Mouse (Mus musculus): ENCODE results near the gene Ngf. TPM values are rescaled to one million over a fixed set of nuclear protein-coding genes. Genes with fewer than 3 reads are reported as not detected.

Gene Ngf
- polyA plus RNA-seq, 1 experiment from 2014 or later = 1.2 TPM

- Histone ChIP-seq H3K36me3 (ENCODE audit: control insufficient read depth, insufficient read depth, low read length) (no peaks in the 10 kb centered on the region), H3K9ac (ENCODE audit: low read depth, low read length) (no peak overlapping the region), H3K27me3 (ENCODE audit: control insufficient read depth, insufficient read depth, low read length) (no peaks in the 10 kb centered on the region), H3K9me3 (ENCODE audit: control insufficient read depth, low read length) (no peaks in the 10 kb centered on the region), H3K4me1 (replicated peaks; ENCODE audit: control insufficient read depth, insufficient read depth, low read length) (no peaks in the 10 kb centered on the region), H3K27ac (ENCODE audit: low read depth, low read length) (no peak overlapping the region), H3K4me2 (replicated peaks; ENCODE audit: low read depth, low read length) (no peak overlapping the region), H3K4me3 (ENCODE audit: low read depth, low read length) (no peak overlapping the region)
- WGBS = 91% methylated on average over 2 of the region's 2 CpGs
- ATAC-seq (ENCODE audit: low FRiP score) = no peak
- DNase-seq (ENCODE audit: low spot score) = no peak
These were observed 30.3 kb downstream of the Ngf start for GRCm38 (mm10) chr3:102500031-102500430.

- Histone ChIP-seq H3K9me3 (ENCODE audit: control insufficient read depth, low read length) (no peaks in the 10 kb centered on the region), H3K4me1 (replicated peaks; ENCODE audit: control insufficient read depth, insufficient read depth, low read length) (no peaks in the 10 kb centered on the region), H3K9ac (ENCODE audit: low read depth, low read length) (no peak overlapping the region), H3K36me3 (ENCODE audit: control insufficient read depth, insufficient read depth, low read length) (no peaks in the 10 kb centered on the region), H3K27ac (ENCODE audit: low read depth, low read length) (no peak overlapping the region), H3K27me3 (ENCODE audit: control insufficient read depth, insufficient read depth, low read length) (no peaks in the 10 kb centered on the region), H3K4me3 (ENCODE audit: low read depth, low read length) (no peak overlapping the region), H3K4me2 (replicated peaks; ENCODE audit: low read depth, low read length) (no peak overlapping the region)
- DNase-seq (ENCODE audit: low spot score) (no peak), ATAC-seq (ENCODE audit: low FRiP score) (no peak)
- 85% methylated on average over 4 of the region's 4 CpGs for WGBS
These were observed 31.5 kb downstream of the Ngf start for GRCm38 (mm10) chr3:102501186-102501585.

- Histone ChIP-seq H3K9me3 (ENCODE audit: control insufficient read depth, low read length) (no peaks in the 10 kb centered on the region), H3K4me3 (ENCODE audit: low read depth, low read length) (no peak overlapping the region), H3K27me3 (ENCODE audit: control insufficient read depth, insufficient read depth, low read length) (no peaks in the 10 kb centered on the region), H3K9ac (ENCODE audit: low read depth, low read length) (no peak overlapping the region), H3K36me3 (ENCODE audit: control insufficient read depth, insufficient read depth, low read length) (no peaks in the 10 kb centered on the region), H3K27ac (ENCODE audit: low read depth, low read length) (no peak overlapping the region), H3K4me2 (replicated peaks; ENCODE audit: low read depth, low read length) (no peak overlapping the region), H3K4me1 (replicated peaks; ENCODE audit: control insufficient read depth, insufficient read depth, low read length) (no peaks in the 10 kb centered on the region)
- DNase-seq (ENCODE audit: low spot score) = no peak
- WGBS = 89% methylated on average over 4 of the region's 4 CpGs
- no peak for ATAC-seq (ENCODE audit: low FRiP score)
These were observed 35.4 kb downstream of the Ngf start for GRCm38 (mm10) chr3:102505129-102505528.

DNA sequence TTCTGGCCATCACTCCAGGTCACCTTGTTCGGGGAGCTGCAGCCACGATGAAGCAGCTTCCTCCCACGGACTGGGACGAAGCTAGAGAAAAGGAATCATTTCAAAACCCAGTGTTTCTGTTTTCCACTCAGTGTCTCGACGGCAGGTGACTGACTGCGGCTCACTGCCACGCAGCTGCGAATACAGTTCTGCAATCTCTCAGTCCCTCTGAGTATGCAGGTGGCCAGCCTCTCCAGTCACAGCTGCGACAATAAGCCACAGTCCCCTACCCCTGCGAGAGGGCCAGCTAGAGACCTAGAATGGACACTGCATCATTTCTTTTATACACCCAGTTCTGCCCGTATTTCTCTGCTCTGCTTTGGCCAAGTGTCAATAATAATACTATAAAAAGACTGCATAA is 36.3 kb downstream of the Ngf start:
- 79% methylated on average over 12 of the region's 12 CpGs for WGBS

GRCm38 (mm10) chr3:102507666-102508260 is 38.0 kb downstream of the Ngf start:
- ATAC-seq (ENCODE audit: low FRiP score) (no peak), DNase-seq (ENCODE audit: low spot score) (no peak)
- no peaks in the 10 kb centered on the region for H3K36me3 ChIP-seq (ENCODE audit: control insufficient read depth, insufficient read depth, low read length)
- WGBS = 72% methylated on average over 8 of the region's 8 CpGs
- no peaks in the 10 kb centered on the region for H3K27me3 ChIP-seq (ENCODE audit: control insufficient read depth, insufficient read depth, low read length)
- no peak overlapping the region for H3K9ac ChIP-seq (ENCODE audit: low read depth, low read length)
- H3K9me3 ChIP-seq (ENCODE audit: control insufficient read depth, low read length) = no peaks in the 10 kb centered on the region
- H3K4me1 ChIP-seq (replicated peaks; ENCODE audit: control insufficient read depth, insufficient read depth, low read length) = no peaks in the 10 kb centered on the region
- H3K4me3 ChIP-seq (ENCODE audit: low read depth, low read length) = no peak overlapping the region
- H3K4me2 ChIP-seq (replicated peaks; ENCODE audit: low read depth, low read length) = no peak overlapping the region
- H3K27ac ChIP-seq (ENCODE audit: low read depth, low read length) = no peak overlapping the region

More for the DNA sequence above, 36.3 kb downstream of the Ngf start:
- no peak for DNase-seq (ENCODE audit: low spot score)
- no peaks in the 10 kb centered on the region for H3K9me3 ChIP-seq (ENCODE audit: control insufficient read depth, low read length)
- no peaks in the 10 kb centered on the region for H3K27me3 ChIP-seq (ENCODE audit: control insufficient read depth, insufficient read depth, low read length)
- no peak for ATAC-seq (ENCODE audit: low FRiP score)
- no peak overlapping the region for H3K4me2 ChIP-seq (replicated peaks; ENCODE audit: low read depth, low read length)
- no peaks in the 10 kb centered on the region for H3K36me3 ChIP-seq (ENCODE audit: control insufficient read depth, insufficient read depth, low read length)
- H3K4me1 ChIP-seq (replicated peaks; ENCODE audit: control insufficient read depth, insufficient read depth, low read length) = no peaks in the 10 kb centered on the region
- no peak overlapping the region for H3K27ac ChIP-seq (ENCODE audit: low read depth, low read length)
- no peak overlapping the region for H3K4me3 ChIP-seq (ENCODE audit: low read depth, low read length)
- H3K9ac ChIP-seq (ENCODE audit: low read depth, low read length) = no peak overlapping the region

- Histone ChIP-seq H3K36me3 (ENCODE audit: control insufficient read depth, insufficient read depth, low read length) (no peaks in the 10 kb centered on the region), H3K4me1 (replicated peaks; ENCODE audit: control insufficient read depth, insufficient read depth, low read length) (no peaks in the 10 kb centered on the region), H3K27ac (ENCODE audit: low read depth, low read length) (no peak overlapping the region), H3K9ac (ENCODE audit: low read depth, low read length) (no peak overlapping the region), H3K4me3 (ENCODE audit: low read depth, low read length) (no peak overlapping the region), H3K9me3 (ENCODE audit: control insufficient read depth, low read length) (no peaks in the 10 kb centered on the region), H3K27me3 (ENCODE audit: control insufficient read depth, insufficient read depth, low read length) (no peaks in the 10 kb centered on the region), H3K4me2 (replicated peaks; ENCODE audit: low read depth, low read length) (no peak overlapping the region)
- WGBS = 52% methylated on average over 9 of the region's 9 CpGs
- ATAC-seq (ENCODE audit: low FRiP score) (no peak), DNase-seq (ENCODE audit: low spot score) (no peak)
These were observed 38.7 kb downstream of the Ngf start for GRCm38 (mm10) chr3:102508455-102508854.

DNA sequence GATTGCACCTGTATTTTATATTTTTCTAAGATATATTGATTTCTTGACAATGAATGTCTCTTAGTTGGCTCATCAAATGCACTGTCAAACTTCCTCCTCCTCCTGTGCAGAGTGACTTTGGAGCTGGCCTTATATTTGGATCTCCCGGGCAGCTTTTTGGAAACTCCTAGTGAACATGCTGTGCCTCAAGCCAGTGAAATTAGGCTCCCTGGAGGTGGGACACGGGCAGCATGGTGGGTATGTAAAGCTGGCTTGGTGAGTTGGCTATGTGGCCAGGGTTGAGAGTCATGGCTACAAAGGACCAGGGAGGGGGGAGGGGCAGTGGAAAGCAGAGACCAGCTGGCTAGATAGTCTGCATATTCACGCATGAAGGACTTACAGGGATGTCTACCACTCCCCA is 39.9 kb downstream of the Ngf start:
- Histone ChIP-seq H3K9me3 (ENCODE audit: control insufficient read depth, low read length) (no peaks in the 10 kb centered on the region), H3K4me2 (replicated peaks; ENCODE audit: low read depth, low read length) (no peak overlapping the region), H3K36me3 (ENCODE audit: control insufficient read depth, insufficient read depth, low read length) (no peaks in the 10 kb centered on the region), H3K4me1 (replicated peaks; ENCODE audit: control insufficient read depth, insufficient read depth, low read length) (no peaks in the 10 kb centered on the region), H3K27ac (ENCODE audit: low read depth, low read length) (no peak overlapping the region), H3K4me3 (ENCODE audit: low read depth, low read length) (no peak overlapping the region), H3K9ac (ENCODE audit: low read depth, low read length) (no peak overlapping the region), H3K27me3 (ENCODE audit: control insufficient read depth, insufficient read depth, low read length) (no peaks in the 10 kb centered on the region)
- WGBS = 67% methylated on average over 3 of the region's 3 CpGs
- ATAC-seq (ENCODE audit: low FRiP score) (no peak), DNase-seq (ENCODE audit: low spot score) (no peak)

DNA sequence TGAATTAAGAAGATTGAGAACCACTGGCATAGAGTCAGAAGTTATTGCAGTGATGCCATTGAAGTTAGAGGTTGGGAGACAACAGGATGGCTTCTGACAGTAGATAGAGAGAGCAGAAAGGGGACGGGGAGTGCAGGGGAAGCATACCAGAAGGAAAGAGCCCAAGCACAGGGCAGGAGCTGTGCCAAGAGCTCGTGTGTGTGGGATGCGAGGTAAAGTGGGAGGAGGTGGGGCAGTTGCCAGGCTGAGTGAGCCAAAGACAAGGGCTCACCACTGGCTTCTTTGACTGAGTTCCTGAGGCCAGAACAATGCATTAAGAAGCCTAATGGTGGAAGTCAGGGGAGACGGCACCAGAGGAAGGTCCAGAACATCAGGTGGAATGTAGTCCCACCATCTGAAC is 47.2 kb downstream of the Ngf start:
- WGBS = 79% methylated on average over 4 of the region's 4 CpGs
- H3K4me2 ChIP-seq (replicated peaks; ENCODE audit: low read depth, low read length) = no peak overlapping the region
- H3K9me3 ChIP-seq (ENCODE audit: control insufficient read depth, low read length) = no peaks in the 10 kb centered on the region
- no peak overlapping the region for H3K9ac ChIP-seq (ENCODE audit: low read depth, low read length)
- no peaks in the 10 kb centered on the region for H3K36me3 ChIP-seq (ENCODE audit: control insufficient read depth, insufficient read depth, low read length)
- H3K27ac ChIP-seq (ENCODE audit: low read depth, low read length) = no peak overlapping the region
- no peak for ATAC-seq (ENCODE audit: low FRiP score)
- H3K27me3 ChIP-seq (ENCODE audit: control insufficient read depth, insufficient read depth, low read length) = no peaks in the 10 kb centered on the region
- H3K4me1 ChIP-seq (replicated peaks; ENCODE audit: control insufficient read depth, insufficient read depth, low read length) = no peaks in the 10 kb centered on the region
- no peak overlapping the region for H3K4me3 ChIP-seq (ENCODE audit: low read depth, low read length)
- no peak for DNase-seq (ENCODE audit: low spot score)

DNA sequence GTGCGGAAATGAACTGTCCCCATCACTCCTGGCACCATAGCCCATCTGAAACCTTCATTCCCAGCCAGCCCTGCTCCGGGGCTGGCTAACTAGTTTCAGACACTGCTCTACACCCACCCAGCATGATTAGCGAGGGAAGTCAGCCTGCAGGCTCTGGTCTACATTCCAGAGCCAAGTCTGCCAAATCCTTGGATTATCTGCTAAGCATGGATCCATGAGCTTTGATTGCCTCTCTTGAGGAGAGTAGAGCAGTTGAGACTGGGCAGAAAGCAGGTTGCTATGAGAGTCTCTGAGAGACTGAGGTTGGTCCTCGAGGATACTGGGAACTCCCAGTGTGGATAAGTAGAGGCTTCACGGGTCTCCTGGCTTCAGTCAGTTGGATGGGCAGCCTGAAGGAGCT is 51.3 kb downstream of the Ngf start:
- no peak overlapping the region for H3K4me3 ChIP-seq (ENCODE audit: low read depth, low read length)
- no peaks in the 10 kb centered on the region for H3K9me3 ChIP-seq (ENCODE audit: control insufficient read depth, low read length)
- ATAC-seq (ENCODE audit: low FRiP score) (no peak), DNase-seq (ENCODE audit: low spot score) (no peak)
- no peaks in the 10 kb centered on the region for H3K36me3 ChIP-seq (ENCODE audit: control insufficient read depth, insufficient read depth, low read length)
- no peak overlapping the region for H3K4me2 ChIP-seq (replicated peaks; ENCODE audit: low read depth, low read length)
- H3K27me3 ChIP-seq (ENCODE audit: control insufficient read depth, insufficient read depth, low read length) = no peaks in the 10 kb centered on the region
- no peak overlapping the region for H3K27ac ChIP-seq (ENCODE audit: low read depth, low read length)
- no peak overlapping the region for H3K9ac ChIP-seq (ENCODE audit: low read depth, low read length)
- H3K4me1 ChIP-seq (replicated peaks; ENCODE audit: control insufficient read depth, insufficient read depth, low read length) = no peaks in the 10 kb centered on the region
- 70% methylated on average over 5 of the region's 5 CpGs for WGBS

Data from hindbrain, embryonic 11.5 days (tissue).